Mouse (Mus musculus) cerebellum, adult 2 months (tissue): Measurements from ENCODE around the gene Ccr3. TPM values are rescaled to one million over a fixed set of nuclear protein-coding genes. Genes with fewer than 3 reads are reported as not detected.

Source experiments
- DNase-seq, 2 experiments: peaks; one replicate each; pipeline ENCODE4 v3.0.0; 2021
- H3K27ac ChIP-seq: fragments of 200-500 bp; 2 replicates; pipeline ENCODE4 v1.5.1; 2012; ENCODE audit warnings: low read length, control low read depth, inconsistent platforms; ENCODE audit not compliant: insufficient read depth
- H3K27me3 ChIP-seq: fragments of 200-500 bp; 2 replicates; pipeline ENCODE4 v1.6.1; 2012; ENCODE audit warnings: inconsistent platforms, mild to moderate bottlenecking, low read length, moderate library complexity; ENCODE audit not compliant: control insufficient read depth, insufficient read depth
- H3K4me1 ChIP-seq: fragments of 200-500 bp; 2 replicates; pipeline ENCODE4 v1.6.1; 2011; ENCODE audit warnings: low read length; ENCODE audit not compliant: control insufficient read depth, insufficient read depth
- H3K4me3 ChIP-seq: fragments of 200-500 bp; replicated peaks from 2 replicates; pipeline ENCODE3; 2011; ENCODE audit warnings: mild to moderate bottlenecking, low read depth, low read length, control low read depth; ENCODE audit not compliant: insufficient read depth
- CTCF ChIP-seq: fragments of 200-500 bp; IDR thresholded peaks from 2 replicates; pipeline ENCODE4 v1.5.1; 2011; ENCODE audit warnings: low read depth, mild to moderate bottlenecking, control low read depth, low read length, moderate library complexity, borderline replicate concordance; ENCODE audit not compliant: insufficient read depth
- POLR2A ChIP-seq: fragments of 200-500 bp; IDR thresholded peaks from 2 replicates; pipeline ENCODE4 v1.6.1; 2011; ENCODE audit warnings: low read length, control low read depth, borderline replicate concordance; ENCODE audit not compliant: insufficient read depth
- WGBS: fragments of 180-500 bp; shearing (Covaris S2); methylation state at CpG from one replicate; pipeline ENCODE4 v1.1.7; 2018; 5-methylcytosine and 5-hydroxymethylcytosine counted together
- polyA plus RNA-seq: library from polyadenylated mRNA; depleted of rRNA; stranded (reverse); fragments of >200 nt; gene quantifications from 2 replicates; pipeline ENCODE4 v1.2.3, GENCODE M21; 2012

The Ccr3 gene
- polyA plus RNA-seq, 1 experiment, result not detected

GRCm38 (mm10) chr9:124016048-124016447 is 5.7 kb upstream of the Ccr3 start:
- Histone ChIP-seq H3K27me3 (no peaks in the 10 kb centered on the region), H3K4me1 (no peaks in the 10 kb centered on the region), H3K4me3 (no peak overlapping the region), H3K27ac (no peak overlapping the region)
- TF ChIP-seq CTCF (no peak), POLR2A (no peak)
- 70% methylated on average over 2 of the region's 2 CpGs for WGBS
- DNase-seq, result no peak

GRCm38 (mm10) chr9:124019887-124020286 is 1.9 kb upstream of the Ccr3 start:
- no peak for DNase-seq
- Histone ChIP-seq H3K27ac (no peak overlapping the region), H3K4me1 (no peaks in the 10 kb centered on the region), H3K4me3 (no peak overlapping the region), H3K27me3 (no peaks in the 10 kb centered on the region)
- 96% methylated on average over 3 of the region's 3 CpGs for WGBS
- TF ChIP-seq POLR2A (no peak), CTCF (no peak)

DNA sequence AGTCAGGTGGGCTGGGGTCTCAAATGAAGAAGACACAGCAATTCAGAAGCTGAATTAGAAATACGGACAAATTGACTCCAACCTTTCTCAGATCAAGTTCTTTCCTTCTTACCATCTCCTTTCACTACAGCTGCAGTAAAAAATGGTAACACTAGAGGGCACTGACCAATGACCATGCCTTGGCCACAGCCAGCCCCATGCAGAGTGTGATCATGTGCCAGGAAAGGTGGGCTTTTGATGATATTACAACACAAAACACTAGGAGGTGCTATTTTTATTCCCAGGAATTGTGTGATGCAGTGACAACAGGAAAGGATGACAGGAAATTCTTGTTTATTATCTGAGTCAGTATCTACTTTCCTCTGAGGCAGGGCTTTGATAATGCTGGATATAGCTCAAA is 11.6 kb downstream of the Ccr3 start:
- TF ChIP-seq CTCF (no peak), POLR2A (no peak)
- no peaks in the 10 kb centered on the region for H3K4me1 ChIP-seq
- no peak overlapping the region for H3K4me3 ChIP-seq
- 54% methylated on average over 1 of the region's 1 CpGs for WGBS
- H3K27ac ChIP-seq, result no peak overlapping the region
- DNase-seq, result no peak
- no peaks in the 10 kb centered on the region for H3K27me3 ChIP-seq

DNA sequence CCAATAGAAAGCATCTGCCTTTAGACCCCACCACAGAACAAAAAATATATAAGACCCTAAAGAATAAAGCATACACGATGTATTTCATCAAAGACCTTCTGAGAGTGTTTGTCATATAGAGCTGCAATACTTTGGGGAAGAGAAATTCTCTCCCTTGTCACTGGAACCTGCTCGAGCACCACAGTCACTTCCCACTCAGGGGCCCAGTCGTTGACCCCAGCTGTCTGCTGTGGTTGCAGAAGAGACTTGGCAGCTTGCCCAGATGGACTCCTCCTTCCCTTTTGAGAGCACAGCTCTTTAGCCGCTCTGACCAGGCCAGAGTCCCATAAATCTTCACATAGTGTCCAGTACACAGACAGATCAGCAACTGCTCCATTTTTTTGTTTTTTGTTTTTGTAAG is 15.9 kb downstream of the Ccr3 start:
- Histone ChIP-seq H3K27me3 (no peaks in the 10 kb centered on the region), H3K27ac (no peak overlapping the region), H3K4me1 (no peaks in the 10 kb centered on the region), H3K4me3 (no peak overlapping the region)
- 19% methylated on average over 4 of the region's 4 CpGs for WGBS
- DNase-seq, result peak in 1 of 2 experiments; percentile 7
- TF ChIP-seq POLR2A, result no peak
- no peak for TF ChIP-seq CTCF

GRCm38 (mm10) chr9:124038158-124038582 is 16.4 kb downstream of the Ccr3 start:
- H3K4me3 ChIP-seq, result no peak overlapping the region

GRCm38 (mm10) chr9:124038949-124039348 is 17.2 kb downstream of the Ccr3 start:
- H3K27me3 ChIP-seq, result no peaks in the 10 kb centered on the region
- no peak for DNase-seq
- H3K4me3 ChIP-seq, result no peak overlapping the region
- H3K27ac ChIP-seq, result no peak overlapping the region
- 90% methylated on average over 5 of the region's 5 CpGs for WGBS
- TF ChIP-seq CTCF (no peak), POLR2A (no peak)
- no peaks in the 10 kb centered on the region for H3K4me1 ChIP-seq

More at GRCm38 (mm10) chr9:124038158-124038582, 16.4 kb downstream of the Ccr3 start:
- no peak for TF ChIP-seq CTCF
- no peak for TF ChIP-seq POLR2A
- no peaks in the 10 kb centered on the region for H3K27me3 ChIP-seq
- DNase-seq, result no peak
- H3K4me1 ChIP-seq, result no peaks in the 10 kb centered on the region
- WGBS, result 70% methylated on average over 2 of the region's 2 CpGs
- H3K27ac ChIP-seq, result no peak overlapping the region

DNA sequence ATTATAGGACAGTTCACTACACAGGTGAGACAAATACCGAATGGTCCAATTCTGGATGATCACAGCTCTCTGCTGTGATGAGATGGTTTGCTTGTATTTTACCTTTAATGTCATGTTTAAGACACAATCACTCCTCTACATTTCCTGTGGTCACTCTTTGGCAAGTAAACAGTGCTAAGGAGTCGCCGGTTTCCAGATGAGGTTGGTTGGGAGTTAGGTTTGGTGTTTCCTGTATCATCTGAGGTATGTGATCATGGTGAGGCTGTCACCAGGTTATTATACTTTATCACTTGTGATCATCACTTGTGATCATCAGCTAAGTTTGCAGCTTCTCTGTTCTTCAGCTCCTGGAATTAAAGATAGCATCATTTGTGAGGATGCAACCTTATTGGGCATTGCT is 19.2 kb downstream of the Ccr3 start:
- TF ChIP-seq POLR2A (no peak), CTCF (no peak)
- no peak overlapping the region for H3K27ac ChIP-seq
- no peaks in the 10 kb centered on the region for H3K27me3 ChIP-seq
- no peak for DNase-seq
- WGBS, result 85% methylated on average over 3 of the region's 3 CpGs
- H3K4me3 ChIP-seq, result no peak overlapping the region
- H3K4me1 ChIP-seq, result no peaks in the 10 kb centered on the region

DNA sequence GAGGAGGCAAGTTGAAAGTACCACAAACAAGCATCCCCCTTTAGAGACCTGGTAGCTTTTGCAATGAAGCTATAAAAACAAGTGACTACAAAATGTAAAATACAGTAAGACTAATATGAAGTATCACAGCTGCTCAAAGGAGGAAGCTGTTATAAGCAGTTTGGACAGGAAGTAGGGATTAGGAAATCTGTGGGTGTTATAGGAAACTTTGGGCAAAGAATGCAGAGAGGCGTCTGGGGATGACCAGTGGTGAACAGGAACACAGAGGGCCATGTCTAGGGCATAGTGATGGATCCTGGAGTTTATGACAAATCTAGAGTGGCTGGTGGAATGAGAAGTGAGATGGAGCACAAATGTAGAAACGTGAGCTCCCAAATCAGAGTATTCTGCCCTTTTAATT is 31.8 kb downstream of the Ccr3 start:
- DNase-seq, result no peak
- WGBS, result 68% methylated on average over 2 of the region's 2 CpGs

More for the DNA sequence above, 31.8 kb downstream of the Ccr3 start:
- no peak overlapping the region for H3K4me3 ChIP-seq
- TF ChIP-seq POLR2A (no peak), CTCF (no peak)
- H3K4me1 ChIP-seq, result no peaks in the 10 kb centered on the region
- no peaks in the 10 kb centered on the region for H3K27me3 ChIP-seq
- no peak overlapping the region for H3K27ac ChIP-seq
